Mouse (Mus musculus) bone marrow macrophage, adult 2 months (primary cell): ENCODE data around the gene Dalrd3.

Experiments
- CTCF ChIP-seq: IDR thresholded peaks from 2 replicates; pipeline ENCODE4 v1.5.1; 2012; ENCODE audit warnings: low read depth, mild to moderate bottlenecking, low read length, moderate library complexity
- POLR2A ChIP-seq: IDR thresholded peaks from 2 replicates; pipeline ENCODE4 v1.6.1; 2012; ENCODE audit warnings: mild to moderate bottlenecking, low read depth, low read length, borderline replicate concordance

DNA sequence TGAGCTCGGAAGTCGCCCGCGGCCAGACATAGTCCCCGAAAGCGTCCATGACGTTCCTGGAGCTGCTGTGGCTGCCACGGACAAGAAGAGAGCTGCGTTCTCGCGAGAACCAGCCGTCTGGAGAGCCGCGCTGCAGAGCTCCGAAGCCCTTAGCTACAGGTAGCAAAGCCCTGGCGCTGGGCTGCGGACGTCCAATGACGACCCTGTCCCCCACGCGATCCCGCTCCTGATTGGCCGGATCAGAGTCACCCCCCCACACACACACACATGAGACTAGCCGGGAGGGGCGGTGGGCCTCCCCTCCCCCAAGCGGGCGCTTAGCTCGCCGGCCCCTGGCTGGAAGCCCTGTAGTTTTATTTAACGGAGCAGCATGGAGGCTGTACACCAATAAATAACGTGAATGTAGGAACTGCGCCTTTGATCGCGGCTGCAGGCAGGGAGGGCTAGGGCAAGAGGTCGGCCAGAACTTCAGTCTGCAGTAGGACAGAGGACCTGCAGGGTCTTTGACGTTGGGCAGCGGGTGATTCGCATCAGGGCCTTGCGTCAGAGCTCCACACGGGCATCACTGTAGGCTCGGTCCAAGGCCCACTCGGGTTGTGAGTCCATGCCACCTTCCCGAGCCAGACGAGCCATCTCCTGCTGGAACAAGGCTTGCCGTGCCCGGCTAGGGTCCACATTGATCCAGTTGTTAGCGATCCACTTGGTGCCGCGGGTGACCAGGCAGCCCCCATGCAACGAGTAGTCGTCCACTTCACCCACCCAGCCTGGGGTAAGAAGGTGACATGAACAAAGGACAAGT lies 9.1 kb downstream of the Dalrd3 start, which contains the start of gene Wdr6:
- TF ChIP-seq POLR2A (no peak), CTCF (no peak)
